Mouse (Mus musculus): ENCODE measurements at regions not wholly inside any gene's neighbourhood (a gene's known extent, or its start where the extent isn't known, plus 50 kb on each side); places are given as distances from the start of the nearest gene placed in this dataset.

DNA sequence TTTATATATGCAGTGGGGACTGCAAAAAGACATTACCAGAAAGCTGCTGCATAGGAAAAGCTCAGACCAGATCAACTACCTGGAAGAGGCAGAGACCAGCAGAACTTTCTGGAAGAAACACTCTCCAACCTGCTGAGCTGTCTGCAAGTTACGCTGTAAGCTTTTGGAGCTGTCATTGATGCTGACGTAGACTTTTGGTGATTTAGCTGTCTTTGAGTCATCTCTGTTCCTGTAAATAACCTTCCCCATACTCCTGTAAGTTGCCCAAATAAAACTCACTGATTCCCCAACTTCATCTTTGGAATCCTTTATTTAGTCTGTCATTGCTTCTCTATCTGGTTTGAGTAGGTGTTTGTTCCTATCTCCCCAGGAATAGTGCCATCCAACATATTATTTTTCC is 218.5 kb upstream of the Gbe1 start:
- peak in 1 of 2 experiments; percentile 4 for DNase-seq

GRCm38 (mm10) chr16:70103791-70104378 is 209.9 kb upstream of the Gbe1 start:
- DNase-seq, result no peak

GRCm38 (mm10) chr16:70141466-70141865 is 172.3 kb upstream of the Gbe1 start:
- no peak for DNase-seq

DNA sequence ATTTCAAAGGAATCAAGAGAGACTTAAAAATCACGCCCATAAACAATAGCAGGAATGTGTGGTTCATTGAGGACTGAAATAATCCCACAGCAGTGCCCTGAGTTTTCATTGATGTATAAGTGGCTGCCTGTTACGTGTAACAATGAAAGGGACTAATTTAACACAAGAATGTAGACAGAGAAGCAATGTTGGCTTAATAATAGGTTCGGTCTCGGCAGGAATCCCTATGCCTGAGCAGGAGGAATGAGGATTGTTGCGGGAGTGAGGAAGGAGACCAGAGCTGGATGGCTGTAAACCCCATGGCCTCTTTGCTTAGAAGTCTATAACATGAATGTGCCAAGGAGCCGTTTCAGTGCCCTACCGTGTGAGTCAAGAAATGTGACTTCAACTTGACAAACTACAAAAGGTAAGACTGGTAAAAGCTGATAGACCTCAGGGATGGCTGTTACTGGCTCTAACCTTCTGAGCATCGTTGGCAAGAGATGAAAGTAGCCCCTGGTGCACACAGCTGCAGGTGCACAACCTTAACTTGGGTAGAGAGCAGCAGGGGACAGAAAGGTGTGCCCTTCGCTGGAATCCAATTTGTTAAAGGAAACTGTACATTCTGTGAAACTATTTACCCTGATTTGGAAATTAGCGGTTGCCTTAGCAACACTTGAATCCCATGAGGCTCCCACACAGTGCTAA is 165.9 kb upstream of the Gbe1 start:
- no peak for DNase-seq

DNA sequence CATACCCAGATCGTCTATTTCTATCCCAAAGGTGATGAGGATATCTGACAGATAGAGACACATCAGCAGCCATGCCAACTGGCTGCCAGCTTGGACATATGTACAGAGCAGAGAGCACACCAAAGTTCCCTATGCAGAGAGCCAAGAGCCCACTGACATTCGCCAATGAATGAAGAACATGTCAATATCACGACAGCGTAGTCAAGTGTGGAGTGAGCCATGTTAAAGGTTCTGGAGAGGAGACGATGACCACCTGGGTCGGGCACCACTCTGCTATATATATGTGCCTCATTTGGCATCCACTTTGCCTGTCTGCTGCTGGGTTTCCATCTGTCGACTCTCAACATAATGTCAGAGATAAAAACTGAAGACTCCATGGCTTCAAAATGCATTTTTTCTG is 159.2 kb upstream of the Gbe1 start:
- no peak for DNase-seq

GRCm38 (mm10) chr16:70160539-70160938 is 153.2 kb upstream of the Gbe1 start:
- DNase-seq, result no peak

- DNase-seq, result no peak
Measured at GRCm38 (mm10) chr16:70175140-70175539, 138.6 kb upstream of the Gbe1 start.

DNA sequence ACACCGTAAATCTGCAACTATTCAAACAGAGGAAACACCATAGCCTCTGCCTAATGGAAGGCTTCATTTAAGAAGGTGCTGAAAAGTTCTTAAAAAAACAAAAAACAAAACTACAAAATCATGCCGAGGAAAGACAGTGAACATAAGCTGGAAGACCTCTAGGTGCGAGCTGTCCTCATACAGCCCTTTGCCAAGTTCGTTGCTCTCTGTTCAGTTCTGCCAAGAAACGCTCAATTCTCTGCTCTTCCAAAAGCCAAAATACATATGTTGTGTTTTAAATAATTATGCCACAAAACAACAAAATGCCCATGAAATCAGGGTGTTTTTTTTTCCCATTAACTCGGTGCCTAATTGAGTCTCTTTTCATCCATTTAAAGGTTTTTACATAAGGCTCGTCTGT is 134.8 kb upstream of the Gbe1 start:
- no peak for DNase-seq

DNA sequence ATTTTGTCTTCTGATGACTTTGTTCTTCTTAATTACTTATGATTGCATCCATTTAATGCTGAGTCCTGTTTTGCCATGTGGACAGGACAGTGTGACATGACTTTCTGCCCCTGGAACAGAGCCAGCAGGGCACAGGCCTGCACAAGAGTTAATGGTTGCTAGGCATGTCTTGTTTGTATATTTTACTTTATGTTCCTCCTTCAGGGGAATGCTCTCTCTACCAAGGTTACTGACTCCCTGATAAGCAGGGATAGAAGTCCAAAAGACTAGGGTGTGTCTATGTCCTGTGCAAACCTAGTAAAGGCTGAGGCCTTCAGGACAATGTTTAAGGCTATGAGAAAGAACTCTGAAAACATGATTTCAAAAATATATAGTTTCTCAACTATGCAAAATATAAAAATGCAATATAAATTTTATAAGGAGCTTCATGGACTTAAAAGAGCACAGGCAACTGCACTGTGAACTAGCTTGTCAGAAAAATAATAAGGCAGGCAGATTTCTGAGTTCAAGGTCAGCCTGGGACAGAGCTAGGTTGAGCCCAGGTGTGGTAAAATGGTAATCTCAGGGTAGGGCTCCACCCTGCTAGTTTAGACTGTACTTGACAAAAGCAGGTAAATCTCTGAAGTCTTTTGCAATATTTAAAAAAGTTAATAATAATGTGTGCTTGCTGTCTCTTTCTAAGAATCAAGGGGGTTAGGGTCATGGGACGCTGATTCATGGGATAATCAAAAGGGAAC is 99.7 kb upstream of the Gbe1 start:
- no peak for DNase-seq

GRCm38 (mm10) chr16:70214800-70215199 is 98.9 kb upstream of the Gbe1 start:
- DNase-seq, result no peak

DNA sequence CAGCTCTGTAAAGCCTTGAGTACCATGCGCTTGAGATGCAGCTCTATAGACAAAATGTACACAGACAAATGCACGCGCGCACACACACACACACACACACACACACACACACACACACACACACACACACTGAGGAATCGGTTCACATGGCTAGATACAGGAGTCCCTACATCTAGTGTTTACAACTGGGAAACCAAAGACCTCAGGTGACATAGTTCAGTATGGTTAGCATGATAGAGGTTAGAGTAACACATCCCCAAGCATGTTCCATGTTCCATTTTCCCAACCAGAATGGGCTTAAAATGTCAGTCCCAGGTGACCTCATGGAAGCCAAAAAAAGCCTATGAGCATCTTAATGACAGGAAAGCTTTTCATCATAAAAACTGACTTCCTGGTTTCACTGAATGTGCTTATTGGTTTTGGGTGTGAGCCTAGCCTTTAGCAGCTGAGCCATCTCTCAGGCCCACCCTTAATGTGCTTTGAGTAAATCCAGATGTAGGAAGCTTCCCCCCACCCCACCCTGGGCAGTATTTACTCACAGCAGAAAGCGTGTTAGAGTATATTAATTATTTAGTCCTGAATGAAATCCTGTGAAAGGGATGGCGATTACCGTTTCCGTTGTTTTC is 86.0 kb upstream of the Gbe1 start:
- DNase-seq, result no peak

DNA sequence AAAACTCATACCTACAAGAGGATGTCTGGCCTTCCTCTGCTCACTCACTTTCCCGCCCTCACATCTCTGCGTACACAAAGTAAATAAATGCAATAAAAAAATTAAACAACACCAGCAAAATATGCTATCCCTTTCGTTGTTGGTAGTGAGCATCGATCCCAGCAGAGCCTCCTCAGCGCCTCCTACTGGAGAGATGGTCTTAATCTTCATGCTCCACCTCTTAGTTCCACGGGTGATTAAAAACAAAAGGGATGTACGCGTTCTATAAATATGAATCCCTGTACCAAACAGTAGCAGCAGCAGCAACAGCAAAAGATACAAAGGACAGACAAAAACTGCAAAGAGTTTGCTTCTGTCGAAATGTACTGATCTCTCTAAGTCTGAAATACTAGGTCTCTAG is 81.0 kb upstream of the Gbe1 start:
- no peak for DNase-seq

DNA sequence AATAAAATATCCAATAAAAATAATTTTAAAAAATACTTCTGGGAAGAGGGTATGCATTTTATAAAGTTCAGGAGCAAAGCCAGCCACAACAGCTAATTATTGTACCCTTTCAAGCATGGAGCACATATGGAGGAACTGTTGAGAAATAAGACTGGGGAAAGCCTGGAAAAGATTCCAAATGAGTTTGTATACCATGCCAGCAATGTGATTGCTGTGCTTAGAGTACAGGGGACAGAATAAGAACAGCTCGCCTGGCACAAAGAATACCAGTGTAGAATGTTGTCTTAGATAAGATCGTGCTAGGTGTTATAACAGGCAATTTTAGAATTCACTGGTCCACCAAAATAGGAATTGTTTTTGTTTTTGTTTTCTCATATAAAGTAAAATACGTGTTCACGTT is 78.6 kb upstream of the Gbe1 start:
- no peak for DNase-seq

- no peak for DNase-seq
Measured at GRCm38 (mm10) chr16:70239432-70239941, 74.3 kb upstream of the Gbe1 start.

DNA sequence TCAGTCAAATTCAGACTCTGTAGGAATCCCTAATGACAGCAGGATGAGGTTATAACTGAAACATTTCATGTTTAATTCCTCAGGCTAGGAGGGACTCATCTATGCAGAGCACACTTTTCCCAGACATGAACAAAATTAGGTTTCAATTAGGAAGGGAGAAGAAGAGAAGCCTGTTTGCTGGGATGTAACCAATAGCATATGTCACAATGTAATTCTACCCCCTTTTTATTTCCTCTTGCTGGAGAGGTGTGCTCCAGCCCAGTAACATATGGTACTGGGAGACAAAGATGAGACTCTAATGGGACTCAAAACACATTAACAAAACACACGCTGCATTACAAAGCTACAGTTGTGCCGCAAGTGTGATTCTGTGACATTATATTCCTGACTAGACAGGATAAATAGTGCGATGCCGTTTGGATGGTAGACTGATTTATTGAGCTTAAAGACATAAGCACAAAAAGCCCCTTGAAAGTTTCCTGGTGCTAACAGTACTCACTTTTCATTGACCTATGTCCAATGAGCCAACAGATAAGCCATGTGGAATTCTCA is 69.5 kb upstream of the Gbe1 start:
- no peak for DNase-seq

GRCm38 (mm10) chr16:70244963-70245362 is 68.8 kb upstream of the Gbe1 start:
- no peak for DNase-seq

- no peak for DNase-seq
Measured at GRCm38 (mm10) chr16:70259364-70259763, 54.4 kb upstream of the Gbe1 start.

- no peak for DNase-seq
Measured at GRCm38 (mm10) chr16:70260151-70260550, 53.6 kb upstream of the Gbe1 start.
